Mouse (Mus musculus): Measurements from ENCODE around the gene Foxd4.
"Not testable (repeated sequence)": the region's sequence is repeated elsewhere in the genome, so short reads cannot be mapped to it uniquely, and the experiment has no call there.

Gene Foxd4

GRCm38 (mm10) chr19:24875129-24875870 lies 25.7 kb downstream of the Foxd4 start, which contains the start of gene Gm10053:
Gene Gm10053 (plus strand): TSS chr19:24875686.
- DNase-seq (ENCODE audit: low spot score): not testable (repeated sequence)

- DNase-seq (ENCODE audit: low spot score): no peak
Observed at GRCm38 (mm10) chr19:24873873-24874272, 27.1 kb downstream of the Foxd4 start.

GRCm38 (mm10) chr19:24871037-24871635 lies 29.9 kb downstream of the Foxd4 start:
- DNase-seq (ENCODE audit: low spot score): peak; percentile 95

- DNase-seq (ENCODE audit: low spot score): no peak
Observed at GRCm38 (mm10) chr19:24865436-24865835, 35.6 kb downstream of the Foxd4 start.

- DNase-seq (ENCODE audit: low spot score): peak; percentile 47
Observed at GRCm38 (mm10) chr19:24861612-24862451, 39.2 kb downstream of the Foxd4 start, which contains the start of gene Pgm5. Gene Pgm5 (minus strand): TSS chr19:24861855.

GRCm38 (mm10) chr19:24861276-24861611 lies 39.8 kb downstream of the Foxd4 start:
- no peak for DNase-seq (ENCODE audit: low spot score)

- no peak for DNase-seq (ENCODE audit: low spot score)
Observed at GRCm38 (mm10) chr19:24851456-24852315, 49.3 kb downstream of the Foxd4 start.

All from retina, embryonic 14.5 days (tissue).